Mouse (Mus musculus): Measurements from ENCODE around the gene Hibadh. TPM values are rescaled to one million over a fixed set of nuclear protein-coding genes. Genes with fewer than 3 reads are reported as not detected.

Hibadh gene
- total and polyA plus RNA-seq, 3 experiments: 170 to 263 (median 218) TPM

DNA sequence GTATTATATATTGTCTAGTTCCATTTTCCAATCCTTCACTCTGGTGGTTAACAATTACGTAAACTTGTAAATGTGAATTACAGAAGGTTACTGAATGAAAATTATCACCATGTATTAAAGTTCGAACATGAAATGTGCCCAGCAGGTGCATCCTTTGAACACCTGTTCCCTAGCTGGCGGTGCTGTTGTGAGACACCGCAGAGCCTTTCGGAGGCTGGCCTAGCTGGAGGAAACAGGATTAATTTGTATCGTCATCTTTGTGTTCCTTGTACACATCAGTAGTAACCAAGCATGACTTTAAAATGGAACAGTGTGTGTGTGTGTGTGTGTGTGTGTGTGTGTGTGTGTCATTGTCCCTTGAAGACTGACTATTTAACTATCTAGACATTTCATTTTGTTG is 7.8 kb upstream of the Hibadh start:
- no peaks in the 10 kb centered on the region for H3K4me1 ChIP-seq (ENCODE audit: control insufficient read depth, insufficient read depth, low read length)
- intact Hi-C loops (cut with DNase I): no loop called here
- 90% methylated on average over 6 of the region's 6 CpGs for WGBS
- peaks cover 2% of the 10 kb centered on the region; the same call in 1 of the 2 replicates for H3K27me3 ChIP-seq (ENCODE audit: control insufficient read depth, insufficient read depth, low read length)
- TF ChIP-seq POLR2A (IDR thresholded peaks at IDR 0.05; ENCODE audit: insufficient read depth, low read depth, low read length) (no peak), CTCF (IDR thresholded peaks at IDR 0.05) (no peak), EP300 (IDR thresholded peaks at IDR 0.05; ENCODE audit: insufficient read depth, low read depth, low read length) (no peak)
- no peaks in the 10 kb centered on the region for H3K36me3 ChIP-seq (ENCODE audit: control insufficient read depth, insufficient read depth, low read length)
- H3K4me3 ChIP-seq: no peak overlapping the region
- no peak overlapping the region for H3K9ac ChIP-seq (ENCODE audit: low read depth, low read length)
- H3K27ac ChIP-seq: no peak overlapping the region
- no peaks in the 10 kb centered on the region for H3K79me2 ChIP-seq (replicated peaks; ENCODE audit: control insufficient read depth, insufficient read depth, low read length)
- DNase-seq: no peak

DNA sequence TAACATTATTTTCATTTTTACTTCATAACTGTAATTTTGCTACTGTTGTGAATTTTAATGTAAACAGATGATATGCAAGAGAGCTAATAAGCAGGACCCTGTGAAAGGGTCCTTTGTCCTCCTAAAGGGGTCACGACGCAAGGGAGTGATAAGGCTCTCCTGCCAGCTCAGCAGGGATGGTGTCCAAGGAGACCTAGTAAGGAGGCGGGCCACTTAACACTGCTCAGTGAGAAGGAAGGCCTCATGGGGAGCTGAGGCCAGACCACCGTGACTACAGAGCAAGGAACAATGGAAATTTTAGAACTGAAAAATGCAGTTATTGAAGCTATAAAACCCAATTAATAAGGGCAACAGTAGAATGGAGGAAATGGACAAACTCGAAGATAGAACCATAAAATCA is 5.7 kb upstream of the Hibadh start:
- H3K4me1 ChIP-seq (ENCODE audit: control insufficient read depth, insufficient read depth, low read length): no peaks in the 10 kb centered on the region
- H3K4me3 ChIP-seq: no peak overlapping the region
- TF ChIP-seq CTCF (IDR thresholded peaks at IDR 0.05) (no peak), EP300 (IDR thresholded peaks at IDR 0.05; ENCODE audit: insufficient read depth, low read depth, low read length) (no peak), POLR2A (IDR thresholded peaks at IDR 0.05; ENCODE audit: insufficient read depth, low read depth, low read length) (no peak)
- intact Hi-C loops (cut with DNase I): no loop called here
- H3K79me2 ChIP-seq (replicated peaks; ENCODE audit: control insufficient read depth, insufficient read depth, low read length): no peaks in the 10 kb centered on the region
- H3K27ac ChIP-seq: no peak overlapping the region
- peaks cover 2% of the 10 kb centered on the region; the same call in 1 of the 2 replicates for H3K27me3 ChIP-seq (ENCODE audit: control insufficient read depth, insufficient read depth, low read length)
- H3K9ac ChIP-seq (ENCODE audit: low read depth, low read length): no peak overlapping the region
- WGBS: 43% methylated on average over 5 of the region's 5 CpGs
- no peak for DNase-seq
- H3K36me3 ChIP-seq (ENCODE audit: control insufficient read depth, insufficient read depth, low read length): no peaks in the 10 kb centered on the region

DNA sequence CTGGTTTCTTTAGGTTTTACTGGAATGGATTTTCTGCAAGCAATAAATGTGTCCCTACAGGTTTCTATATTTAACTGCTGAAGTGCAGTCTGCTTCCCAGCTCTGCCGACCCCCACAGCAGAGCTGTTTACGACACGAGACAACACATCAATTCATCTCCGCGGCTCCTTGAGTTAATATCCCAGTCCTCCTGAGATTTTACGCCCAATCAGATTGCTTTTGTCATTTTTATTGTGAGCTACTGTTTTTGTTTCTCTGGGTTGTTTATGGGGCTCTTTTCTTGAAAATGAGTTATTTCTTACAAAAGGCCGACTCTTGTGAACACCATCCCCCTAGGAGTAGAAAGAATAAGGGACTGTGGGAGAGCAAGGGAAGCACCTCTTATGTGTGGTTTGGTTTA is 2.0 kb upstream of the Hibadh start:
- H3K79me2 ChIP-seq (replicated peaks; ENCODE audit: control insufficient read depth, insufficient read depth, low read length): peaks cover 2% of the 10 kb centered on the region; the same call in 1 of the 2 replicates
- H3K27me3 ChIP-seq (ENCODE audit: control insufficient read depth, insufficient read depth, low read length): peaks cover 2% of the 10 kb centered on the region; the same call in 1 of the 2 replicates
- no peak overlapping the region for H3K27ac ChIP-seq
- H3K4me3 ChIP-seq: no peak overlapping the region
- H3K9ac ChIP-seq (ENCODE audit: low read depth, low read length): no peak overlapping the region
- WGBS: 70% methylated on average over 7 of the region's 7 CpGs
- H3K36me3 ChIP-seq (ENCODE audit: control insufficient read depth, insufficient read depth, low read length): peaks cover 3% of the 10 kb centered on the region
- TF ChIP-seq POLR2A (IDR thresholded peaks at IDR 0.05; ENCODE audit: insufficient read depth, low read depth, low read length) (no peak), CTCF (IDR thresholded peaks at IDR 0.05) (no peak)
- peaks cover 3% of the 10 kb centered on the region for H3K4me1 ChIP-seq (ENCODE audit: control insufficient read depth, insufficient read depth, low read length)
- intact Hi-C loops (cut with DNase I): no loop called here
- DNase-seq: no peak

DNA sequence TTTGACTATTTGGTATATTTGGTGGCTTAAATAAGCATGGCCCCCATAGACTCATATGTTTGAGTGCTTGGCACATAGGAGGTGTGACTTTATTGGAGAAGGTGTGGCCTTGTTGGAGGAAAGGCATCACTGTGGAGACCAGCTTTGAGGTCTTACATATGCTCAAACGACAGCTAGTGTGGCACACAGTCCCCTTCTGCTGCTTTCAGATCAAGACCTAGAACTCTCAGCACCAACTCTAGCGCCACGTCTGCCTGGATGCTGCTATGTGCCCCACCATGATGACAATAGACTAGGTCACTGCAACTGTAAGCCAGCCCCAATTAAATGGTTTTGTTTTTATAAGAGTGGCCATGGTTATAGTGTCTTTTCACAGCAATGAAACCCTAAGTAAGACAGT is 887 bp upstream of the Hibadh start:
- Histone ChIP-seq H3K36me3 (ENCODE audit: control insufficient read depth, insufficient read depth, low read length) (peaks cover 3% of the 10 kb centered on the region), H3K27me3 (ENCODE audit: control insufficient read depth, insufficient read depth, low read length) (peaks cover 2% of the 10 kb centered on the region; the same call in 1 of the 2 replicates), H3K4me3 (no peak overlapping the region), H3K79me2 (replicated peaks; ENCODE audit: control insufficient read depth, insufficient read depth, low read length) (peaks cover 2% of the 10 kb centered on the region; the same call in 1 of the 2 replicates), H3K9ac (ENCODE audit: low read depth, low read length) (no peak overlapping the region), H3K4me1 (ENCODE audit: control insufficient read depth, insufficient read depth, low read length) (peaks cover 3% of the 10 kb centered on the region), H3K27ac (peak overlapping the region; percentile 93; the same call in 1 of the 2 replicates)
- intact Hi-C loops (cut with DNase I): loop anchor here (2.0 kb wide), 1 partner anchor 78 kb away; no protein-coding TSS in a partner anchor
- no peak for DNase-seq
- WGBS: 72% methylated on average over 3 of the region's 3 CpGs
- TF ChIP-seq CTCF (IDR thresholded peaks at IDR 0.05) (no peak), EP300 (IDR thresholded peaks at IDR 0.05; ENCODE audit: insufficient read depth, low read depth, low read length) (no peak), POLR2A (IDR thresholded peaks at IDR 0.05; ENCODE audit: insufficient read depth, low read depth, low read length) (no peak)

DNA sequence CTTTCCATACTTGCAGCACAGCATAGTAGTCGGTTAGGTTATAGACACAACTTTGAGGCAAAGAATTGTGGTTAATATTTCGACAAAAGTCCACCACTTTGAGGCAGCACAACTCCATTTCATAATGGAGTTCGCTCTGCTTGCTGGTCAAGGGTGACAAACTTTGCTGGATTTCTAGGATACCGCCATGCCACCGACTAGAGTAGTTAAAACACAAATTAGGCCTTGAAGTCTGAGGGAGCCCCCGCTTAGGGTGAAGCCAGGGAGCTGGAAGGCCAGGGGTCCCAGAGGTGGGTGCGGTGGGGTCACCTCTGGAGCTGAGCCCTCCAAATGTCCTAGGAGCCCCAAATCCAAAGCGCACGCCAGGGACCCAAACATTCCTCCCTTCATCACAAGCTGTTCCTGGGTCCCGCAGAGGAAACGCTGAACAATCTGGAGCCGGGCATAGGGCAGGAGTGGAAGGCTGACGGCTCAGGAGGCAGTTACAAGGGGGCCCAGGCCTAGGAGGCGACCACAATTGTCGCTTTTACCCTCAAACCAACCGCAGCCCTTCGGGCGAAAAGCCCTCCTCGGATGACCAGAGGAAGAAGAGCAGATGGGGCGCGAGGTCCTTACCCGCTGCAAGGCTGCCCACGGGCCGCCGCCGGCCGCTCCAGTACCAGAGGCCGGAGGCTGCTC is 504 bp downstream of the Hibadh start:
- H3K79me2 ChIP-seq (replicated peaks; ENCODE audit: control insufficient read depth, insufficient read depth, low read length): peaks cover 4% of the 10 kb centered on the region; the same call in 1 of the 2 replicates
- DNase-seq: no peak
- TF ChIP-seq POLR2A (IDR thresholded peaks at IDR 0.05; ENCODE audit: insufficient read depth, low read depth, low read length) (no peak), CTCF (IDR thresholded peaks at IDR 0.05) (no peak), EP300 (IDR thresholded peaks at IDR 0.05; ENCODE audit: insufficient read depth, low read depth, low read length) (no peak)
- peak overlapping the region; percentile 93 for H3K27ac ChIP-seq
- peaks cover 3% of the 10 kb centered on the region for H3K36me3 ChIP-seq (ENCODE audit: control insufficient read depth, insufficient read depth, low read length)
- H3K27me3 ChIP-seq (ENCODE audit: control insufficient read depth, insufficient read depth, low read length): no peaks in the 10 kb centered on the region
- under 1% methylated on average over 28 of the region's 28 CpGs for WGBS
- H3K4me1 ChIP-seq (ENCODE audit: control insufficient read depth, insufficient read depth, low read length): peaks cover 3% of the 10 kb centered on the region
- H3K9ac ChIP-seq (ENCODE audit: low read depth, low read length): peak overlapping the region; percentile 81
- peak overlapping the region; percentile 62 for H3K4me3 ChIP-seq
- intact Hi-C loops (cut with DNase I): loop anchor here (2.0 kb wide), 1 partner anchor 79 kb away; no protein-coding TSS in a partner anchor

DNA sequence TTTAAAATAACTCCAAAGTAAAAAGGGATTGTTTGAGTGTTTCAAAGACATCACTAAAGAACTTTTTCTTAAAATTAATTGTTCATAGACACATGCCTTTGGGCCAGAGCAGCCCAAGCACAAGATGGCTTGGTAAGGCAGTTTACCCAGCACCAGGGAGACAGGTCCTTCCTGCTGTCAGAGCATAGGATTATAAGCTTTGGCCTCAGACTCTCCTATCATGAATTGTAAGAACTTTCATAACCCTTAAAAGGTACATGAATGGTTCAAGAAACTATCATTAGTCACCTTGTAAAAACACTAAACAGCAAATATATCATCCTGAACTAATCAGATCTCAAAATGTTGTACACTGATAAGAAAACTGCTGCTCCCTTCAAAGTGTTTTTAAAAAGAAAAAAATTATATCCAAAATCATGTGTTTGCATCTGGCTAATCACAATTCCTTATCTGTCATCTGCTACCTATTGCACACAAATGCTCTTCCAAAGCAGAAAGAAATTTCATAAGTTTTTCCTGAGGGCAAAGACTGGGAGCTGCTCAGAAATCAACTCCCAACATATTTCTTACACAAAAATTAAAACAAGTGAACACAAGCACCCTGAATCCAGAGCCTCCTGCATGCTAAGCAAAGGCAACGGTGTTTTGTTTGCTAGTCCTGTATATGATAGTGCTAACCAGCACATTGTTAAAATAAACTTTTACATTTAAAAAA is 1.6 kb downstream of the Hibadh start:
- Histone ChIP-seq H3K36me3 (ENCODE audit: control insufficient read depth, insufficient read depth, low read length) (peaks cover 3% of the 10 kb centered on the region), H3K9ac (ENCODE audit: low read depth, low read length) (no peak overlapping the region), H3K27ac (0 out of 2 replicates have a peak overlapping the region, but pooled peaks have one; percentile 93), H3K27me3 (ENCODE audit: control insufficient read depth, insufficient read depth, low read length) (no peaks in the 10 kb centered on the region), H3K4me1 (ENCODE audit: control insufficient read depth, insufficient read depth, low read length) (peaks cover 3% of the 10 kb centered on the region), H3K79me2 (replicated peaks; ENCODE audit: control insufficient read depth, insufficient read depth, low read length) (peaks cover 4% of the 10 kb centered on the region; the same call in 1 of the 2 replicates), H3K4me3 (no peak overlapping the region)
- WGBS: 56% methylated on average over 1 of the region's 1 CpGs
- intact Hi-C loops (cut with DNase I): no loop called here
- no peak for TF ChIP-seq POLR2A (IDR thresholded peaks at IDR 0.05; ENCODE audit: insufficient read depth, low read depth, low read length)
- no peak for TF ChIP-seq CTCF (IDR thresholded peaks at IDR 0.05)
- TF ChIP-seq EP300 (IDR thresholded peaks at IDR 0.05; ENCODE audit: insufficient read depth, low read depth, low read length): no peak
- no peak for DNase-seq

Measured in heart, adult 2 months (tissue).